Mouse (Mus musculus): Measurements from ENCODE around the gene ccdc198. TPM values are rescaled to one million over a fixed set of nuclear protein-coding genes. Genes with fewer than 3 reads are reported as not detected.
"Not testable (repeated sequence)": the region's sequence is repeated elsewhere in the genome, so short reads cannot be mapped to it uniquely, and the experiment has no call there.

Gene ccdc198
- polyA plus RNA-seq, 1 experiment, result not detected

DNA sequence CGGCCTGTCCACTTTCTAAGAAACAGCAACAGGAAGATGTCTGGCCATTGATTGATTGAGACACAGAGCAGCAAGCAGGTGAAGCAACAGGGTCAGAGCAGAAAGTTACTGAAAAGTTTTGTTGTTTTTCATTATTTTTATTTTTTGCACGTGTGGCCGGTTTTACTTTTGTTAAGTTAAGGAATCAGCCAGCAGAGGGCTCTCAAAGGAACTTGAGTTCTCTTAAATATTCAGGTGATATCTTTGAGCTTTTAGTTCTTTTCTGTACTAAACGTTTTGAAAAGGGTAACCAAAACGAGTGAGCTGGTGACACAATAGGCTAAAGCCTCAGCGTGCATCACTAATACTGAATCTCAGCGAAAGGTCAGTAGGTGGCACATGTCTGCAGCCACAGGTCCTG is 26.6 kb downstream of the ccdc198 start:
- Histone ChIP-seq H3K27me3 (ENCODE audit: control insufficient read depth, insufficient read depth, insufficient read length) (no peaks in the 10 kb centered on the region), H3K4me3 (ENCODE audit: insufficient read depth, poor library complexity, severe bottlenecking) (no peak overlapping the region), H3K79me3 (ENCODE audit: low read depth) (no peaks in the 10 kb centered on the region), H3K36me3 (ENCODE audit: control insufficient read depth, insufficient read depth) (no peaks in the 10 kb centered on the region), H3K79me2 (ENCODE audit: control insufficient read depth, insufficient read depth) (no peaks in the 10 kb centered on the region), H3ac (ENCODE audit: control insufficient read depth, insufficient read length, low read depth) (no peak overlapping the region)
- TF ChIP-seq CTCF (IDR thresholded peaks at IDR 0.05; ENCODE audit: control insufficient read depth, insufficient read depth, insufficient read length), result no peak
- TF ChIP-seq CEBPB (IDR thresholded peaks at IDR 0.05; ENCODE audit: low read depth), result no peak
- no peak for TF ChIP-seq MAX (IDR thresholded peaks at IDR 0.05)

GRCm38 (mm10) chr14:49210215-49210614 is 35.1 kb downstream of the ccdc198 start:
- not testable (repeated sequence) for H3ac ChIP-seq (ENCODE audit: control insufficient read depth, insufficient read length, low read depth); H3K79me3 ChIP-seq (ENCODE audit: low read depth); H3K79me2 ChIP-seq (ENCODE audit: control insufficient read depth, insufficient read depth); H3K36me3 ChIP-seq (ENCODE audit: control insufficient read depth, insufficient read depth); H3K27me3 ChIP-seq (ENCODE audit: control insufficient read depth, insufficient read depth, insufficient read length); H3K4me3 ChIP-seq (ENCODE audit: insufficient read depth, poor library complexity, severe bottlenecking)

DNA sequence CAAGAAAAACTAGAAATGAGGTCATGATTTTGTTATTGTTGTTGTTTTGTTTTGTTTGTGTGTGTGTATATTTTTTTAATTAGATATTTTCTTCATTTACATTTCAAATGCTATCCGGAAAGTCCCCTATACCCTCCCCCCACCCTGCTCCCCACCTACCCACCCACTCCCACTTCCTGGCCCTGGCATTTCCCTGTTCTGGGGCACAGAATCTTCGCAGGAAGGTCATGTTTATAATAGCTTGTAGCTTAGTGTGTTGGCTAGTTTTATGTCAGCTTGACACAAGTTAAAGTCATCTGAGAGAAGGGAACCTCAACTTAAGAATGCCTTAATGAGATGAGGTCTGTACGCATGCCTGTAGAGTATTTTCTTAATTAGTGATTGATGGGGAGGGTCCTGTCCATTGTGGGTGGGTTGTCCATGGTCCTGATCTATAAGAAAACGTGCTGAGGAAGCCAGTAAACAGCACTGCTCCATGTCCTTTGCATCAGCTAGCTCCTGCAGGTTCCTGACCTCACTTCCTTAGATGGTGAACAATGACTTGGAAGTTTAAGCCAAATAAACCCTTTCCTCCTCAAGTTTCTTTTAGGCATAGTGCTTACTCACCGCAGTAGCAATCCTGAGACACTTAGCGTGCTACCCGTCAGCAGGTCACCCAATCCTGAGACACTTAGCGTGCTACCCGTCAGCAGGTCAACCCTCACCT is 44.0 kb downstream of the ccdc198 start:
- H3ac ChIP-seq (ENCODE audit: control insufficient read depth, insufficient read length, low read depth), result no peak overlapping the region
- H3K79me2 ChIP-seq (ENCODE audit: control insufficient read depth, insufficient read depth), result no peaks in the 10 kb centered on the region
- H3K79me3 ChIP-seq (ENCODE audit: low read depth), result no peaks in the 10 kb centered on the region
- no peak overlapping the region for H3K4me3 ChIP-seq (ENCODE audit: insufficient read depth, poor library complexity, severe bottlenecking)
- H3K36me3 ChIP-seq (ENCODE audit: control insufficient read depth, insufficient read depth), result no peaks in the 10 kb centered on the region
- TF ChIP-seq MYOG (IDR thresholded peaks at IDR 0.05; ENCODE audit: control insufficient read depth, extremely low read depth, insufficient read length), result no peak
- no peak for TF ChIP-seq CEBPB (IDR thresholded peaks at IDR 0.05; ENCODE audit: low read depth)
- TF ChIP-seq FOSL1 (IDR thresholded peaks at IDR 0.05; ENCODE audit: insufficient read depth, low read length, poor library complexity, severe bottlenecking), result no peak
- TF ChIP-seq MAX (IDR thresholded peaks at IDR 0.05), result no peak
- no peak for TF ChIP-seq CTCF (IDR thresholded peaks at IDR 0.05; ENCODE audit: control insufficient read depth, insufficient read depth, insufficient read length)
- no peak for TF ChIP-seq MYOD1 (IDR thresholded peaks at IDR 0.05; ENCODE audit: control insufficient read depth, insufficient read length, low read depth)
- no peak for TF ChIP-seq USF1 (IDR thresholded peaks at IDR 0.05; ENCODE audit: low read depth)
- no peaks in the 10 kb centered on the region for H3K27me3 ChIP-seq (ENCODE audit: control insufficient read depth, insufficient read depth, insufficient read length)

- no peak for TF ChIP-seq MYOG (IDR thresholded peaks at IDR 0.05; ENCODE audit: control insufficient read depth, extremely low read depth, insufficient read length)
- Histone ChIP-seq H3K4me3 (ENCODE audit: insufficient read depth, poor library complexity, severe bottlenecking) (no peak overlapping the region), H3K36me3 (ENCODE audit: control insufficient read depth, insufficient read depth) (peaks cover 9% of the 10 kb centered on the region), H3ac (ENCODE audit: control insufficient read depth, insufficient read length, low read depth) (no peak overlapping the region), H3K27me3 (ENCODE audit: control insufficient read depth, insufficient read depth, insufficient read length) (no peaks in the 10 kb centered on the region), H3K79me3 (ENCODE audit: low read depth) (no peaks in the 10 kb centered on the region), H3K79me2 (ENCODE audit: control insufficient read depth, insufficient read depth) (no peaks in the 10 kb centered on the region)
Observed at GRCm38 (mm10) chr14:49197031-49197527, 48.2 kb downstream of the ccdc198 start.

GRCm38 (mm10) chr14:49186270-49186669 is 59.0 kb downstream of the ccdc198 start:
- no peak for TF ChIP-seq MYOG (IDR thresholded peaks at IDR 0.05; ENCODE audit: control insufficient read depth, extremely low read depth, insufficient read length)
- TF ChIP-seq FOSL1 (IDR thresholded peaks at IDR 0.05; ENCODE audit: insufficient read depth, low read length, poor library complexity, severe bottlenecking), result no peak
- peaks cover under 1% of the 10 kb centered on the region for H3K79me3 ChIP-seq (ENCODE audit: low read depth)
- H3K79me2 ChIP-seq (ENCODE audit: control insufficient read depth, insufficient read depth), result peaks cover 6% of the 10 kb centered on the region
- no peaks in the 10 kb centered on the region for H3K27me3 ChIP-seq (ENCODE audit: control insufficient read depth, insufficient read depth, insufficient read length)
- H3ac ChIP-seq (ENCODE audit: control insufficient read depth, insufficient read length, low read depth), result no peak overlapping the region
- no peak overlapping the region for H3K4me3 ChIP-seq (ENCODE audit: insufficient read depth, poor library complexity, severe bottlenecking)
- peaks cover 60% of the 10 kb centered on the region for H3K36me3 ChIP-seq (ENCODE audit: control insufficient read depth, insufficient read depth)

DNA sequence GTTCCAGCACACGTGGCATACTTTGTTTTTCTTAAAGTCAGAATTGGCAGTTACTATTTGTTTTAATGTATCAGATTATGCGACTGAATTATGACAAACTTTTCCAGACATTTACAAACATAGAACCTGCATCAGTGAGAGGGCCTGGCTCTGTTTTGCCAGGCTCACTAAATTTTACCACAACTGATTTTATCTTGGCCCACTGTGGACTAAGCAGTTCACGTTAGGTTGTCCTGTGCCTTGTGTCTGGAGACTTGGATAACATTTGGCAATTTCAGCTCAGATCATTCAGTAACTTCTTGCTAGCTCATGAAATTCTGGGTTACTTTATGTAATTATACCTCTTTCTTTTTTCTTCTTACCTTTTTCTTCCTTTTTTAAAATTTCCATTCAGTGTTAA is 65.5 kb downstream of the ccdc198 start:
- no peak overlapping the region for H3K4me3 ChIP-seq (ENCODE audit: insufficient read depth, poor library complexity, severe bottlenecking)
- TF ChIP-seq CTCF (IDR thresholded peaks at IDR 0.05; ENCODE audit: control insufficient read depth, insufficient read depth, insufficient read length) (no peak), MYOD1 (IDR thresholded peaks at IDR 0.05; ENCODE audit: control insufficient read depth, insufficient read length, low read depth) (no peak), CEBPB (IDR thresholded peaks at IDR 0.05; ENCODE audit: low read depth) (no peak), MAX (IDR thresholded peaks at IDR 0.05) (no peak), USF1 (IDR thresholded peaks at IDR 0.05; ENCODE audit: low read depth) (no peak), FOSL1 (IDR thresholded peaks at IDR 0.05; ENCODE audit: insufficient read depth, low read length, poor library complexity, severe bottlenecking) (no peak), MYOG (IDR thresholded peaks at IDR 0.05; ENCODE audit: control insufficient read depth, extremely low read depth, insufficient read length) (no peak)
- H3K79me3 ChIP-seq (ENCODE audit: low read depth), result peaks cover 31% of the 10 kb centered on the region
- peaks cover 52% of the 10 kb centered on the region for H3K79me2 ChIP-seq (ENCODE audit: control insufficient read depth, insufficient read depth)
- no peak overlapping the region for H3ac ChIP-seq (ENCODE audit: control insufficient read depth, insufficient read length, low read depth)
- peaks cover 58% of the 10 kb centered on the region for H3K36me3 ChIP-seq (ENCODE audit: control insufficient read depth, insufficient read depth)
- no peaks in the 10 kb centered on the region for H3K27me3 ChIP-seq (ENCODE audit: control insufficient read depth, insufficient read depth, insufficient read length)
